Mouse (Mus musculus) left cerebral cortex, adult 9 months (tissue): ENCODE results near the gene Acbd6.

Experiments used
- DNase-seq, 2 experiments: peaks; one replicate each; pipeline ENCODE4 v3.0.0; 2022; ENCODE audit warnings: low spot score in 2 of 2

The Acbd6 gene

DNA sequence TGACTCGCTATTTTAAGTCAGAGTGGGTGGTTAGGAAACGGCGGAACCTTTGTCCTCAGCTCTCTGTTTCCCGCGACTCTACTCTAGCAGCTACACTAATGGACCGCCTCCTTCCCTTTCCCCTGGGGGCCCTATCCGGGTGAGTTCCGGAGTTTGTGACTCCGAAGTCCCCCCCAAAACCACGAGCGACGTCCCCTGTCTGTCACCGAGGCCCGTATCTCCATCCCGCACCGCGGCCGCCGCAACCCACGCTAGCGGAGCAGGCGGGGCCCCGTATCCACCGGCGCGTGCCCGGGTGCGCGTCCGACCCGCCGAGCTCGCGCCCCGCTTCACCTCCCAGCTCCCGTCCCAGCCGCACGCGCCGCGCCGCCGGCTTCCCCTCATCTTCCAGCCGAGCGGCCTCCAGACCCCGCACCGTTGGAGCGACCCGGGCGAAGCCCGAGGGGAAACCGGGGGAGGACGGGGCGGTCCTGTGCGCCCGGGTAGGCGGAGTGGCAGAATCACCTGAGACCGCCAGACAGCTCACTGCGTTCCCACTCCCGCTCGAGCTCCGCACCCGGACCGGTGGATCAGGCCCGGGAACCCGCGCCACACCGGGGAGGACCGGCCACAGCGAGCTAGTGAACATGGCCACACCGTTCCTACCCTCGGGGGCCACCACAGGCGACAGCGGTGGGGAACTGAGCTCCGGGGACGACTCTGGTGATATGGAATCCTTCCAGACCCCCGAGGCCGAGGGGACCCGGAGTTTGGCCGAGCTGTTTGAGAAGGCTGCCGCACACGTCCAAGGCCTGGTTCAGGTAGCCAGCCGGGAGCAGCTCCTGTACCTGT, at the start of gene Acbd6:
Gene Acbd6 (plus strand): TSS at position 109 of the 831 bp plus-strand sequence.
- peak; percentile 68 to 87 for DNase-seq

DNA sequence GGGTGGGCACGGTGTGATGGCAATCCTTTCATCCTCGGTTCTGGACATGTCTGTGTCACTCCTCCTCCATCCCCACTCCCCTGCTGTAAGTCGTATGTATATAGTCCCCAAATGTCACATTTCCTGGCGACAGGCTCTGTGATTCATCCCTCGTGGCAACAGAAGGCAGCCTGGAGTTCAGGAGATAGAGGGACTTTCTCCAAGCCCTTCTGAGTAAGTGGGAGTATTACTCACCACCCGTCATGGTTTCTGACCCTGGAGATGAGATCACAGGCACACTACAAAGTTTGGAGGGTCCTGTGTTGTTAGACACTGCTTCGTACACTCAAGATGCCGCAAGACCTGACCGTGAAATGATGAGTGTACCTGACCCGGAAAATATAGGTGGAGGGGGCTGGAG, 47.7 kb upstream of the Acbd6 start:
- no peak for DNase-seq

DNA sequence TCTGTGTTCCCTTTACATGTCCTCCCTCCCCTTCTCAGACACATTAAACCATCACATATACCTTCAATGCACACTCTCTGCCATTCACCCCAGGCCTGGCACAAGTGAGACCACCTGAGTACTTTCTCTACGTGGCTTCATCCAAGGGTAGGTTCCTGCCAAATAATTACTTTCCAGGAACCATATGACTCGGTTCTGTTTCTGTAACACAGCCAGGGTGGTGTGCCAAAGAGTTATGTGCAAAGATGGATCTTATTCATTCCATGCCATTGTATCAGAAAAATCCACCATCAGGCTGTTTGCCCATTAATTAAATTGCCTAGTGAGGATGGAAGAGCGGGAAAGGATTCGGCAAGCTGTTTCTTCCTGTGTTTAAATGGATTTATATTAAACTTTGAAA, 42.1 kb upstream of the Acbd6 start:
- DNase-seq: no peak

DNA sequence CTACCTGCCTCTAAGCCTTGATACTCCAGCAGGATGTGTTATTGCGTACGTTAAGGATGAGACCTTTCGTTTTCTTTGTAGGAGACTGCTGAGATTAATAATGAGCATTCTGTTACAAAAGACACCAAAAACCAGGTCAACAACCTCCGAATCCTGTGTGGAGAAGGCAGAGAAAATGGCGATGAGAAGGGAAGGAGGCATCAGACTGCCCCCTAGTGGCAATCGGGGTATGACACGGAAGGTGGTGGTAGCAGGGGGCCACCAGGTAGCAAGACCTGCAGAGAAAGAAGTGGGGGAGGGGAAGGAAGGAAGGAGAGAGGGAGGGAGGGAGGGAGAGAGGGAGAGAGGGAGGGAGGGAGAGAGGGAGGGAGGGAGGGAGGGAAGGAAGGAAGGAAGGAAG, 41.3 kb upstream of the Acbd6 start:
- peak in 1 of 2 experiments; percentile 67 for DNase-seq

DNA sequence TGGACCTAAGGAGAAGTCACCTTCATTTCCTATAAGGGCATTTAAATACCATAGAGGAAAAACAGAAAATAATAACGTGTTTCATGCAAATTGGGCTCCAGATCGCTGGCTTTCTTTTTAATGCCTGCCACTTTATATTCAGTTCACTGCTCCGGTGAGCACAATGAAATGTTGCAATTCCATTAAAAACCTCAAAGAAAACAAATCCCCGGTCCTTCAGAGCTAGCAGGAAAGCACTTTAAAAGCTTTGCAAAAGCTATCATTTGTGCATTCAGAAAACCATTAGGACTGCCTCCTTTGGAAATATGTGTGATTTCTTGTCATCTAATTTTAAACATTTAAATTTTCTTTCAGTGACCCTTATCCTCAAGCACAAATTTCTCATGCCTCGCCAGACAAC, 40.9 kb upstream of the Acbd6 start:
- no peak for DNase-seq

DNA sequence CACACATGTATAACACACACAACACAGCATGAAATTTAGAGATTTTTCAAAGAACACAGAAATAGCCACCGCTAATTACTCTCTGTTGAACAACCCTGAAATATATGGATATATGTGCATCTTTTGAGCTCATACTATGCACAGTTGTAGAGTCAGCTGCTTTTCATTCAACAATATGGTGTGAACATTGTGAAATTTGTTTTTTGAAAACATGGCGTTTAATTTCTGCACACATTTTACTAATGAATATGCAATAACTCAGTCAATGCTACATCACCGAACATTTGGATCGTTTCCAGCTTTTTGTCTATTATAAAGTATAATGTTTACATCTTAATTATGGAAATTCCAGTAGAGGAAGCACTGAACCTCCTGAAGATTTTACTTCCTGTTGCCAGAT, 37.6 kb upstream of the Acbd6 start:
- no peak for DNase-seq

DNA sequence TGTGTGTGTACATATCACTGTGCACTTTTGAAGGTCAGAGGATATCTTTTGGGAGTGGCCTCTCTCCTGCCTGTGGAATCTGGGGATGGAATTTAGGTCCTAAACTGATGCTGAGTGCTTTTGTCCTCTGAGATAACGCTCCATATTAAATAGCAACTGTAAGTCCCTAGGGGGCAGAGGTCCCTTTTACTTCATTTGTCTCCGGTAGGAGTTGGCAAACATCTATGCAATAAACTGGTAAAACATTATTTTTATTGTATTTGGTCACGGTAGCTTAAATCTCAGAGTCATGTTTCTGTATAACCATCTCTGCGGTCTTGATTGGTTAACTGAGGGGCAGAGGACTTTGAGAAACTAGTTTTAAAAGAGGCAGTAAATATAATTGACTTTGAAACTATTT, 35.4 kb upstream of the Acbd6 start:
- DNase-seq: no peak

DNA sequence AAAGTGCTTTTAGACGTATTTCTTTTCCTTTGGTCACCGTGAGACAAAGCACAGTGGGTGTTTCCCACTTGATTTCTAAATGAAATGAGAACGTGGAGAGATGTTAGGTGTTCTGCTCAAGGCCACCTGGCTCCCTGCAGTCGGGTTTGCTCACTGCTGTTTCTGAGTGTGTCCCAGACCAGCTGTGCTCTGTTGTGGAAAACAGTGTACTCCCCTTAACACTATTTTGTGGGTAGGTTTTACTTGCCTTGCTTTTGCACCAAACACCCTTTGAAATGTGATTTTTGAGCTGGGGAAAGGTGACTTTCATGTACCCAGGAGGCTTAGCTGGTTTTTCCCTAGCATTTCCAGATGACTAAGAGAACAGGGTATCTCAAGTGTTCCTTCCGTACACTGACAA, 31.7 kb upstream of the Acbd6 start:
- no peak for DNase-seq

DNA sequence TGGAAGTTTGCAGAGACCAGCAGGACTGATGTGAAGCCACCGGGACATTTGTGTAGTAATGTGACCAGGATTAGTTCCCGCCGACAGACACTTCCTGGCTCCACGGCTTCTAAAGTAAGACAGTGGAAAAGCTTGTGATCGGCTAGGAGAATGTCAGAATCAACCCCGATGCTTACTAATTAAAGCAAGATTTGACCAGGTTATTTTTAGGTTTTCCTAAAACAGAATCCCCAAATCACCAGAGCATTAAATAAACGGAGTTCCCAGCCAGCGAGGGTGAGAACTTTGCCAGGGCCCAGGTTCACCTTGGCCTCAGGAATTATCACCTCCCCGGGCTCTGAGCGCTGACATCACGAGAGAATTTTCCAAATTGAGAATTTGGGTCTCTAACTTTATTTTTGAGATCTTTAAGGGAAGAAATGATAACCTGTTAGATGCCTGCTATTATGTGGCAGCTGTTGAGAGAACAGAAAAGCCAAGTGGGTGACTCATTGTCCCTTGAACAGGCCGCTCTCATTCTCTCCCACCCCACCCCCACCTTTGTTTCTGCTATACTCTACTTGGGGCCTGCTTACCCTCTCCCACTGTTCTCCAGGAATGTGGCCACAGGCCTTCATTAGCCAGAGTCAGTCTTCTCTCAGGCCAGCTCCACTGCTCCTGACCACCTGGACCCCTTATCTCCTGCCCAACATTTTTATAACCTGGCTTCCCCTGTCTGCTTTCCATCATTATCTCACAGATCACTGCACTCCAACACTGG, 30.7 kb upstream of the Acbd6 start:
- no peak for DNase-seq

DNA sequence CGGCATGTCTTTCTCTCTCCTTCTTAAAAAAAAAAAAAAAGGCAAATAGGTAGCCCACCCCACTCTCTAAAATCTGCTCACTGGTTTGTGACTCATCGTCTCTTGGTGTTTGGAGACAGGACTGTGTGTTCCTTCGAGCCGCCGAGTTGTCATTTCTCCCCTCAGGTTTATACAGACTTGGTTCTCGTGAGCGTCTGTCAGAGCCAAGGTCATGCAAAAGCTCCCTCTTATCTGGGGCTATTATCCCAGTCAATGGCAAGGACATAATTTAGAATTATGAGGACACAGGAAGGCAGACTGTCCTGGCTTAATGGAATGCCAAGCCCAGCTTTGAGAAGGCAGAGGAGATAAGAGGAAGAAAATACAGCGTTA, 30.1 kb upstream of the Acbd6 start:
- DNase-seq: no peak

DNA sequence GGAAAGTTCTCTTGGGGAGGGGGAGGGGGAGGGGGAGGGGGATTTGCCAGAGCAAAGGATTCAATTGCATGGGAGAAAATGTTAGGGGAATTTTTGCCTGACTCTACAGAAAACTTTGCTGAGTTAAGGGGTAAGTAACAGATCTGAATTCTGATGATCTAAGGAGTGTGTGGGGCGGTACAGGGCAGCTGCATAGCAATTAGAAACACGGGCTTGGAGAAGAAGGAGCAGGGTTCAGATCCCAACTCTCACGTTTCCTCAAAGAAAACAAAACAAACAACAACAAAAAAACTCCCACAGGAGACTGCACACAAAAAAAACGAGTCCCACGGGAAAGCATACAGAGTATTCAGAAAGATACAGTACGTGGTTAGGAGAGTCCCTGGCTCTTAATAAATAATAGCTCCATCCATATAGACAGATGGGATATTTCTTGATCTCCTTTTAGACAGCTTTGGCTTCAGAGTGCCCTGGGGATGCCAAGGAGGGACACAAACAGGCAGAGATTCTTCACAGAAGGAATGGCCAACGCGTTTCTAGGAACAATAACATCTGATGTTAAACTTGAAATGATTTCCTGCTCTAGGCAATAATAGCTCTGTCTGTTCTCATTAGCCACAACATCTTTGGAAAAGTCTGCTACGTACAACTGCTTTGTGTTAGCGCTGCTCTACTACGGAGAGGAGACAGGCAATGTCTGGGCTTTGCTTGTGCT, 29.4 kb upstream of the Acbd6 start:
- DNase-seq: no peak

DNA sequence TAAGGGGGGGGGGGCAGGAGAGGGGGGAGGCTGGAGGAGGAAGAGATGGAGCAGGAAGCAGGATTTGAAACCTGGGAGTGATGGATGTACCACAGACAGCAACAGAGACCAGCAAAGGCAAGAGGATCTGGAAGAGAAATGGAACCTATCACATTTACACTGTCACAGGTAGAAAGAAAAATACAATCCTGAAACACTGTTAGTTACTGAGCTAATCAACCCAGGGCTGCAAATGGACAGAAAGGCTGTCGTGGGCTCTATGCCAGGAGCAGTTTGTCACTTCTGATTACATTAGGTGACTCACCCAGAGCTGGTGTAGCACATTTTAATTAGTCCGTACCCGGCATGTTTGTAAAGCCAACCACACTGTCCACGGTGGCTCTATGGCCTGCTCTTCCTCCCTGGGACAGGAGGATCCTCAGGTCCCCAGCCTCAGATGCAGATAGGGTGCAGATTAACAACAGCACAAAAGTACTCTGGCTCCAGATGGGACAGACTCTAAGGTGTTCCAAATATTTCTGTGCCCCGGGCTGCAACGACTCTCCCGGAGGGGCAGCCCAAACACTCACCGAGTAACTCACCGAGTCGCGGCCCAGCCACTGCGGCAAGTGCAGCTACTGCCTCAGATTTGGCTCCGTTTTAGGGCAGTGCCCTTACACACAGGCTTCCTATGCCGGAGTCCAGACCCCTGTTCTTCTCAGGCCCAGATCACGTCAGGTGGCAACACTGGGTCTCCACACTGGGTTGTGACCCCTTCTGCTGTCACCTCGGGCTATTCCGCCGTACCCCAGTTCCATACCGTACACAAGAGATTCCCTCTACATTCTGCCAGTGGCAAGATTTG, 28.6 kb upstream of the Acbd6 start:
- DNase-seq: no peak

DNA sequence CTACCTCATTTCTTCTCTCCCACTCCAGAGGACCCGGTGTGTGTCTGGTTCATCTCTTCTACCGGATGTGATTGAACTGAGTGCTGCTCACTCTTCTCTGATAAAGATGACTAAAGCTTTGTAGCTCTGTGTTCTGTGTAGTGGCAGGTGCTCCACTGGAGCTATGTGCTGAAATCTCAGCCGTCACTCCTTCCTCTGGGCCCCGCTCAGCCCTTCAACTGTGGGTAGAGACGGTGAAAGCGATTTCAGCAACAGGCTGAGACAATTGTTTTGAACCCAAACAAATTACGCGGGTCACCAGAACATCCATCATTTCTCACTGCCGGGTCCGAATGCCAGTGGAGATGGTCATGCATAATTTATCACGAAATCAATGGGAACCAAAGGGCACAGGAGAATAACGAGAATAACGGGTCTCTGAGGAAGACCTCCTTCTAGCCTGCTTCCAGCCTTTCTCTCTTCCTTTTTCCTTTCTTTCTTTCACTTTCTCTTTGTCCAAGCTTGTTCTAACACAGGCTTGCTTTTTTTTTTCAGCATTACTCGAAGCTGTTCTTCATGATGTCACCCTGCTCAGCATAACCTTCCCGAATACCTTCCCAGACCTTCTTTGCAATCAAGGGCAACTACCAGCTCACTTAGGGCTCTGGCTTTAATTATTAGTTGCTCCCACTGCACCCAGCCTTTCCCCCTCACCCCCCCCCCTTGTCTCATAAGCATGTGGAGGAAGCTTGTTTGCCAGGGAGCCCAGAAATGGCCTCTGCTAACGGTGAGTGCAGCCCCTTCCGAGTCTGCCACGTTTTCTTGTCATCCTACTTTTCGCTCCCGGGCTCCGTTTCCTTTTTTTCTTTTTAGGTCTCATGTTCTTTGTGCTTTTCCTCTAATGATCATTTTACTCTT, 27.1 kb upstream of the Acbd6 start:
- DNase-seq: no peak

DNA sequence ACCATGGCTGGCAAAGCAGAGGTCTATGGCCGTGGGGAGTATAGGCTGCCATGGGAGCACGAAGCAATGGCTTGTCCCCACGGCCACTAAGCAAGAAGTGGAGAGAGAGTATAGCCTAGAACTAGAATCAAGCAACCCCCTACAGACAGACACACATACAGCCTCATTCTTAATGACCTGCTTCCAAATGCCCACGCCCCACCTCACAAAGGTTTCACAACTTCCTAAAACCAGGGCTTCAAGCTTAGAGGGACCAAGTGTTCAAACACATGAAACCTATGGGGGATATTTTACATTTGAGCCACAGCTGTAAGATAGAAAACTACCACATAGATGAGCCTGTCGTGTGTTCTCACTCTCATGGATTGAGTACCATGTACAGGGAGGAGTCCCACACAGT, 25.5 kb upstream of the Acbd6 start:
- DNase-seq: no peak

DNA sequence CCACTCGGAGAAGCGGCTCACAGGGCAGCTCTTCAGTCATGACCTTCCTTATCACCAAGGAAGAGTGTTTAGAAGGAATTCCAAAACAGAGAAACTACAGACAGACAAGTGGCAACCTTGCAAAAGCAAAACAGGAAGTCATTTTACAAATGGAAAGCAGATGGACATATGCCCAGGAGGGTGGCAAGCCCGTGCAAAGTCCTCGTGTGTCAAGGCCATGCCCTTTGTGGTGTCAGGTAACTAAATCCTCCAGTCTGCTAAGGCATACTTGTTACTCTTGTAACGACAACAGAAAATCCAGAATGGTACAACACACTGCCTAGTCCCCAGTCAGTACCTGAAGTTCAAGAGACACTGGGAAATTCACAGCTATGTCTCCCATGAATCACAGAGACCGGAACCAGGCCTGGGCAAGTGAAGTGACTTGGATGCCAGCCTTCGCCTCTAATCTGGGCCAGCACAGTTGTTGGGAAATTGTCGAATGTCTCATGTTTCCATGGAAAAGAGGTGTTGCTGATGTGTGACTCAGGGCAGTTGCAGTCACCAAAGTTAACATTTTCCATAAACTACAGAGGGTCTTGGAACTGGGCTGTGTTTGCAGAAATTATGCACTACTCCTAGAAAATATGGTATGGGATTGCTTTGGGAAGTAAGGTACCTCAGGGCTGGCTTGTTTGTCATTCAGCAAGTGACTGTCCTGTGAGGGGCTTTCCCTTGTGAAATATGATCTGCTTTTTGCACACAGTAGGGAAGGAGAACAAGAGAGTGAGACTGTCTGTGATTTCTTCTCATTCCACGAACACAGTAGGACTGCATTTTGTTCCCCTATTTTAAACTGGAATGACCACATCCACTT, 24.9 kb upstream of the Acbd6 start:
- no peak for DNase-seq

DNA sequence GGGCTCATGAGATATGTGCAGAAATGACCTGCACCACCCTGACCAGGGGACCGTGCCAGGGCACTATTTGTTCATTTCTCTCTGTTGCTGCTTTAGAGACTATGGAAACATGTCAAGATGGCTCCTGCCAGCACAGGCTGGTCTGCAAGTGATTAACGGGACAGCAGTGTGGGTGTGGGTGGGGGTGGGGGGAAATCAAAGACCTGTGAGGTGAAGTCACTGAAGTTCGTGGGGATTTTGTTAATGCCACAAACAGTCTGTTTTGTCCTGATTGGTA, 24.3 kb upstream of the Acbd6 start:
- DNase-seq: no peak

DNA sequence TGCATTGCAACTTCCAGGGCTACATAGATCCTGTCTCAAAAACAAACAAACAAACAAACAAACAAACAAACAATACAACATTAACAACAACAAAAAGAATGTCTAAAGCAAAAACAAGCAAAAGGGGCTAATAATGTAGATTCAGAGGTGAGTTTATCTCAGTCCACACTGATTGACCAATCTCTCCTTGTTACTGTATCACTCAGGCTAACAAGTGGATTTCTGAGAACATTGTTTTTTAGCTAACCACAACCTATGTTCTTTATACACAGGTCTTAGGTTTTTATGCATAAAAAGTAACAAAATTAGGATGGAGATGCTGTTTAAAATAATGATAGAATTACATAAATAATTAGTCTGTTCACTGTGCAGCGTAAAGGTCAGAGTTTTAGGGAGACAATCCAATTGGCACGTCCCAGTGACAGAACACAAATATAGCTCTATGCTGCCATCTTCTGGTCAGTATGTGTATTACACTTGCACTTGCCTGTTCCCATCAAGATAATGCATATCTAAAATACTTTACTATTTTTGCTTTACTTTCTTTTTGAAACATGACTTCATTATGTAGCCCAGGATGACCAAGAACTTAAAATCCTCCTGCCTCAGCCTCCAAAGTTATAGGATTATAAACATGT, 20.8 kb upstream of the Acbd6 start:
- peak in 1 of 2 experiments; percentile 66 for DNase-seq

DNA sequence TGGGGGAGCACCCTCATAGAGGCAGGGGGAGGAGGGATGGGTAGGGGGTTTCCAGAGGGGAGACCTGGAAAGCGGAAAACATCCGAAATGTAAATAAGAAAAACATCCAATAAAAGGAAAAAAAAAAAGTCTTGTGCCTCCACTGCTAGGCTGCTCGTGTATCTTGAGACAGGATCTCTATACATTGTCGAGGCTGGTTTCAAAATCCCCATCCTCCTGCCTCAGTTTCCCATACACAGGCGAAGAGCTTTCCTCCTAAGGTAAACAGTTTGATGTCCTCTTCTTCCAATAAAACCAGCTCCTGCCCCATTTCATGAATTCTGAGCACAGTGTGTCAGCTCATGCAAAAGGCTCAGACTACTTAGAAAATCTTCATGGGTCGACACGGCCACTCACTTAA, 19.9 kb upstream of the Acbd6 start:
- DNase-seq: no peak

DNA sequence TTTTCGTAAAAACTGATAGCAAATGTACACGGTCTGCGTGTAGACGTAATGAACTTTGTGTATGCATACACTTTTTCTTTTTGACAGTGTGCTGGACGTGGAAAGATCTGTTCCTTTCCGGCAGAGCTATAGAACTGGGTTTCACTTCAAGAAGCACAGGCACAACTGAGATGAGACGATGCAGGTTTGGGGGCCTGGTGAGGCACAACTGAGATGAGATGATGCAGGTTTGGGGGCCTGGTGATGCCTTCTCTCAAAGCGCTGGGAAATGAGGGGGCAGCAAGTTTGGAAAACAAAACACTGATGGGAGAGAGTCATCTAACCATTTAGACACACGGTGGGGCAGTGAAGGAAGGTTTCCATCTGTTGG, 293 bp upstream of the Acbd6 start:
- no peak for DNase-seq

DNA sequence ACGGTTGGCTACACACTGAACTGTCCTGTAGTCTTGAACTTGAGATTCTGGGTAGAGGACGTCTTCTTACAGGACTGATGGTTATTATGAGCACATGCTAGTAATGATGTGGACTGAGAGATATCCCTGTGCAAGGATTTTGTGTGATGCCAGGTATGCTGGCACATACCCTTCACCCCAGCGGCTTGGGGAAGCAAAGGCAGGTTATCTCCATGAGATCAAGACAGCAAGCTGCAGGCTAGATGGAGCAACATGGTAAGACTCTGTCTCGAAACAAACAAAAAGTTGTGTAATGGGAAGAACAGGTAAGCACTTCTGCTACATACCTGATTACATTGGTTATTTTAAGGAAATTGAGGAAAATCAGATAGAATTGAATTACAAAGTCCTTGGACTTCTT, 2.1 kb downstream of the Acbd6 start:
- DNase-seq: no peak
